Mouse (Mus musculus): ENCODE data around the gene Pde2a.

DNA sequence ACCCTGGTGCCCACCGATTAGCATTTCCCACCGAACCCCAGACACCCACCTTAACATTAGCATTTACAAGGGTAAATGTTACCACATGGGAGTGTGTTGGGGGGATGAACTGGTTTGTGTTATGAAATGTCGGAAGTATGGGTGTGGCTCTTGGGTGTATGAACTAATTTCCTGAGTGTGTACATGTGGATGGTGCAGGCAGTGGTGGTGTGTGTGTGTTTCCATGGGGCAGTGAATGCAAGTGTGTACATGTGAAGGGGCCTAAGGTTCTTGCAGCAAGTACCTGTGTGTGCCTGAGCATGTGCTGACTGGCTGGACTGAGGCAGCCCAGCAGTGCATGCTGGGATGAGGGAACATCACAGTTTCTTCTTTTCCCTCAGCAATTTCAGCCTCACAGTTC is 76.9 kb downstream of the Pde2a start:
- TF ChIP-seq GATA1 (IDR thresholded peaks at IDR 0.05; ENCODE audit: low read length) = no peak
- no peak for TF ChIP-seq TAL1 (IDR thresholded peaks at IDR 0.05; ENCODE audit: low read length)

Data from erythroblast, embryonic 14.5 days (primary cell).